Mouse (Mus musculus): ENCODE measurements at regions not wholly inside any gene's neighbourhood (a gene's known extent, or its start where the extent isn't known, plus 50 kb on each side); places are given as distances from the start of the nearest gene placed in this dataset.
A peak's percentile ranks its signal among the peaks of the same experiment; 100 is the strongest.

GRCm38 (mm10) chr3:66515773-66516406 lies 219.3 kb upstream of the Veph1 start:
- DNase-seq = no peak

- no peak for DNase-seq
Observed at GRCm38 (mm10) chr3:66514587-66514986, 217.9 kb upstream of the Veph1 start.

- DNase-seq = no peak
Observed at GRCm38 (mm10) chr3:66512408-66512807, 215.8 kb upstream of the Veph1 start.

GRCm38 (mm10) chr3:66510455-66510854 lies 213.8 kb upstream of the Veph1 start:
- DNase-seq = no peak

GRCm38 (mm10) chr3:66506125-66506524 lies 209.5 kb upstream of the Veph1 start:
- no peak for DNase-seq

- DNase-seq = no peak
Observed at GRCm38 (mm10) chr3:66505476-66506076, 208.9 kb upstream of the Veph1 start.

GRCm38 (mm10) chr3:66504717-66505116 lies 208.1 kb upstream of the Veph1 start:
- no peak for DNase-seq

GRCm38 (mm10) chr3:66503615-66504014 lies 207.0 kb upstream of the Veph1 start:
- DNase-seq = no peak

GRCm38 (mm10) chr3:66501865-66502264 lies 205.2 kb upstream of the Veph1 start:
- no peak for DNase-seq

GRCm38 (mm10) chr3:66494442-66495113 lies 197.9 kb upstream of the Veph1 start:
- no peak for DNase-seq

- DNase-seq = no peak
Observed at GRCm38 (mm10) chr3:66490696-66491357, 194.2 kb upstream of the Veph1 start.

- DNase-seq = no peak
Observed at GRCm38 (mm10) chr3:66488724-66489123, 192.1 kb upstream of the Veph1 start.

- DNase-seq = no peak
Observed at GRCm38 (mm10) chr3:66486658-66487057, 190.0 kb upstream of the Veph1 start.

- no peak for DNase-seq
Observed at GRCm38 (mm10) chr3:66486184-66486583, 189.5 kb upstream of the Veph1 start.

GRCm38 (mm10) chr3:66480718-66481117 lies 184.1 kb upstream of the Veph1 start:
- peak; percentile 9 for DNase-seq

- no peak for DNase-seq
Observed at GRCm38 (mm10) chr3:66479266-66479665, 182.6 kb upstream of the Veph1 start.

GRCm38 (mm10) chr3:66466321-66466720 lies 169.7 kb upstream of the Veph1 start:
- peak; percentile 3 for DNase-seq

GRCm38 (mm10) chr3:66465371-66465770 lies 168.7 kb upstream of the Veph1 start:
- no peak for DNase-seq

- no peak for DNase-seq
Observed at GRCm38 (mm10) chr3:66462341-66462740, 165.7 kb upstream of the Veph1 start.

GRCm38 (mm10) chr3:66446274-66447159 lies 149.9 kb upstream of the Veph1 start:
- no peak for DNase-seq

- no peak for DNase-seq
Observed at GRCm38 (mm10) chr3:66433216-66433615, 136.6 kb upstream of the Veph1 start.

GRCm38 (mm10) chr3:66430187-66430586 lies 133.6 kb upstream of the Veph1 start:
- DNase-seq = no peak
